Mouse (Mus musculus) heart, embryonic 14.5 days (tissue): ENCODE measurements around the gene Irf2. TPM values are rescaled to one million over a fixed set of nuclear protein-coding genes. Genes with fewer than 3 reads are reported as not detected.

Experiments used
- ATAC-seq: fragments of 200-750 bp; cut with Nextera tagmentation; 2 replicates; pipeline ENCODE4 v1.8.0; 2017; ENCODE audit warnings: low read depth, moderate TSS enrichment; ENCODE audit not compliant: insufficient number of reproducible peaks, insufficient read depth, low FRiP score
- H3K27ac ChIP-seq, 2 experiments: fragments of 200-500 bp in 1 of 2; fragments of 300-500 bp in 1 of 2; sonication (generic) in 1 of 2; replicated peaks in 1 of 2; 2 replicates each; pipeline ENCODE4 v1.5.1; 2012 to 2014; ENCODE audit warnings: low read depth in 2 of 2, low read length in 2 of 2, control low read depth in 1 of 2, mild to moderate bottlenecking in 1 of 2, mixed read lengths in 1 of 2; ENCODE audit not compliant: control insufficient read depth in 1 of 2, insufficient read depth in 1 of 2
- H3K27me3 ChIP-seq: fragments of 300-500 bp; sonication (generic); 2 replicates; pipeline ENCODE4 v1.6.1; 2014; ENCODE audit warnings: mild to moderate bottlenecking, low read length, control low read depth; ENCODE audit not compliant: control insufficient read depth, insufficient read depth
- H3K36me3 ChIP-seq: fragments of 300-500 bp; sonication (generic); 2 replicates; pipeline ENCODE4 v1.6.1; 2014; ENCODE audit warnings: mild to moderate bottlenecking, control low read depth, low read length, mixed read lengths; ENCODE audit not compliant: control insufficient read depth, insufficient read depth
- H3K4me1 ChIP-seq, 2 experiments: fragments of 200-500 bp in 1 of 2; fragments of 300-500 bp in 1 of 2; sonication (generic) in 1 of 2; 2 replicates each; pipeline ENCODE4 v1.6.1; 2012 to 2014; ENCODE audit warnings: low read length in 2 of 2, control low read depth in 1 of 2, mixed read lengths in 1 of 2; ENCODE audit not compliant: control insufficient read depth in 2 of 2, insufficient read depth in 2 of 2
- H3K4me2 ChIP-seq: fragments of 300-500 bp; sonication (generic); 2 replicates; pipeline ENCODE4 v1.6.1; 2014; ENCODE audit warnings: mild to moderate bottlenecking, low read length
- H3K4me3 ChIP-seq, 2 experiments: fragments of 200-500 bp in 1 of 2; fragments of 300-500 bp in 1 of 2; sonication (generic) in 1 of 2; 2 replicates each; pipeline ENCODE4 v1.5.1; 2012 to 2014; ENCODE audit warnings: low read length in 2 of 2, mild to moderate bottlenecking in 2 of 2, control low read depth in 1 of 2, low read depth in 1 of 2, moderate library complexity in 1 of 2; ENCODE audit not compliant: control insufficient read depth in 1 of 2, insufficient read depth in 1 of 2
- H3K9ac ChIP-seq: fragments of 300-500 bp; sonication (generic); 2 replicates; pipeline ENCODE4 v1.6.1; 2014; ENCODE audit warnings: mild to moderate bottlenecking, low read length
- H3K9me3 ChIP-seq: fragments of 300-500 bp; sonication (generic); 2 replicates; pipeline ENCODE4 v1.6.1; 2016; ENCODE audit warnings: low read length, control low read depth; ENCODE audit not compliant: control insufficient read depth
- WGBS: fragments of 180-500 bp; shearing (Covaris S2); extraction: QIAGEN DNeasy Blood & Tissue Kit; methylation state at CpG from one replicate; pipeline ENCODE4 v1.1.7; 2014; 5-methylcytosine and 5-hydroxymethylcytosine counted together
- polyA plus RNA-seq: library from polyadenylated mRNA; unstranded; fragments of >200 nt; fragmentation: Nextera tagmentation; extraction: Ambion mirVana; gene quantifications from 2 replicates; pipeline ENCODE4 v1.2.1, GENCODE M21; 2014

The Irf2 gene
- polyA plus RNA-seq, 1 experiment from 2014 or later, result 16.5 TPM

DNA sequence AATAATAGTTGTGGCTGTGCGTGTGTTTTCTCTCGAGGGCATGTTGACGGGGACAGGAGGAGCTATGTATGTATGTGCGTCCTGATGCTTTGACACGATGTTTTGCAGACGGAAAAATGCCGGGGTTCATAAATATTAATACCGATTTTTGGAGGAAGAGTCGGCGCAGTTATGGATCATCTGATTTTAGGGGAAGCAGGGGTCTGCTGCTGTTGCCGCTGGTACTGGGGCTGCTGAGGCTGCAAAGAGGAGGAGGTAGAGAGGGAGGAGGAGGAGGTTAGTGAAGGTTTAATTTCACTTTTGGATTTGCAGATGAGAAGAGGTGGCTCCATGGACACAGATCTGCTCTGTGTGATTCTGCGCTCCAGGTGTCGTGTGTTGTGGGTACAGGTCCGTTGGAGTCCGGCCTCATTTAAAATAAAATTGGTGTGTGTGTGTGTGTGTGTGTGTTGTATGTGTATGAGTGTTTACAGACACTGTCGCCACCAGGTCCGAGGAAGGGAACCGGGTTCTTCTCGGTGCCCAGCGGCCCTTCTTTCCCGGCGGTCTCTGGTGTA is 502 bp downstream of the Irf2 start:
- peak overlapping the region; percentile 65 for H3K4me2 ChIP-seq
- no peaks in the 10 kb centered on the region for H3K36me3 ChIP-seq
- peak overlapping the region; percentile 67 to 96 for H3K27ac ChIP-seq
- ATAC-seq, result 0 out of 2 replicates have a peak, but pooled peaks have one; percentile 0
- H3K4me1 ChIP-seq, result peaks cover 5 to 27% of the 10 kb centered on the region in 2 experiments
- peak overlapping the region; percentile 93 to 96 for H3K4me3 ChIP-seq
- no peaks in the 10 kb centered on the region for H3K27me3 ChIP-seq
- peak overlapping the region; percentile 96 for H3K9ac ChIP-seq
- H3K9me3 ChIP-seq, result peaks cover 6% of the 10 kb centered on the region
- under 1% methylated on average over 22 of the region's 22 CpGs for WGBS

- Histone ChIP-seq H3K9ac (peak overlapping the region; percentile 96), H3K27me3 (no peaks in the 10 kb centered on the region), H3K27ac (peak overlapping the region; percentile 67 to 96), H3K4me3 (peak overlapping the region; percentile 93 to 96), H3K4me1 (peaks cover 5 to 27% of the 10 kb centered on the region in 2 experiments), H3K36me3 (no peaks in the 10 kb centered on the region), H3K4me2 (peak overlapping the region; percentile 65), H3K9me3 (peaks cover 6% of the 10 kb centered on the region)
- under 1% methylated on average over 89 of the region's 97 CpGs for WGBS
- peak; percentile 66 for ATAC-seq
Measured at GRCm38 (mm10) chr8:46740513-46741280, 1.2 kb downstream of the Irf2 start.

GRCm38 (mm10) chr8:46741281-46741791 is 1.8 kb downstream of the Irf2 start:
- H3K36me3 ChIP-seq, result no peaks in the 10 kb centered on the region
- peak overlapping the region; percentile 67 to 96 for H3K27ac ChIP-seq
- 0% methylated on average over 28 of the region's 28 CpGs for WGBS
- H3K4me2 ChIP-seq, result peak overlapping the region; percentile 65
- H3K9ac ChIP-seq, result peak overlapping the region; percentile 96
- no peak; the same call in 1 of the 2 replicates for ATAC-seq
- H3K27me3 ChIP-seq, result no peaks in the 10 kb centered on the region
- H3K9me3 ChIP-seq, result peaks cover 5% of the 10 kb centered on the region
- peak overlapping the region; percentile 93 to 96 for H3K4me3 ChIP-seq
- H3K4me1 ChIP-seq, result peaks cover 5 to 27% of the 10 kb centered on the region in 2 experiments

GRCm38 (mm10) chr8:46741991-46742690 is 2.6 kb downstream of the Irf2 start:
- H3K27ac ChIP-seq, result peak overlapping the region; percentile 67 to 96
- H3K9me3 ChIP-seq, result no peaks in the 10 kb centered on the region
- H3K27me3 ChIP-seq, result no peaks in the 10 kb centered on the region
- peak overlapping the region; percentile 96 for H3K9ac ChIP-seq
- H3K4me3 ChIP-seq, result peak overlapping the region; percentile 93 to 96; a peak in 3 of 4 replicates
- H3K36me3 ChIP-seq, result no peaks in the 10 kb centered on the region
- H3K4me2 ChIP-seq, result peak overlapping the region; percentile 65
- WGBS, result 61% methylated on average over 8 of the region's 8 CpGs
- no peak for ATAC-seq
- peaks cover 9 to 26% of the 10 kb centered on the region in 2 experiments for H3K4me1 ChIP-seq

GRCm38 (mm10) chr8:46742691-46743082 is 3.2 kb downstream of the Irf2 start:
- Histone ChIP-seq H3K4me3 (no peak overlapping the region), H3K36me3 (no peaks in the 10 kb centered on the region), H3K4me2 (no peak overlapping the region), H3K27me3 (no peaks in the 10 kb centered on the region), H3K9ac (no peak overlapping the region), H3K27ac (no peak overlapping the region), H3K9me3 (no peaks in the 10 kb centered on the region), H3K4me1 (peaks cover 9 to 25% of the 10 kb centered on the region in 2 experiments)
- WGBS, result 61% methylated on average over 5 of the region's 5 CpGs
- ATAC-seq, result no peak

DNA sequence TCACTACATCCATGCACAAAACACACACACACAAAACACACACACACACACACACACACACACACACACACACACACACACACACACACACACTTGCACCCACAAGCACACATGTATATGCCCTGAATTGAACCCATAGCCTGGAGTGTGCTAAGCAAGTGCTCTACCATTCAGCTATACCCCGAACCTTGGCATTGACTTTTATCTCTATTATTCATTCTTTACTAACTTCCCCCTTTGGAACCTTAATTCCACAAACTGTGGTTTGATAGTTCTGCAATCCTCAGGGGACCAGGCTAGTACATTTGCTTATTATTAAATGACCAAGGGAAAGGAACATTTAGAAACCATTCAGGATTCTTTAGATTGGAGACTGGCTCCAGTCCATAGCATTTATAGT is 5.9 kb downstream of the Irf2 start:
- no peaks in the 10 kb centered on the region for H3K9me3 ChIP-seq
- ATAC-seq, result no peak
- H3K27me3 ChIP-seq, result no peaks in the 10 kb centered on the region
- no peak overlapping the region for H3K4me2 ChIP-seq
- H3K27ac ChIP-seq, result no peak overlapping the region
- 71% methylated on average over 1 of the region's 1 CpGs for WGBS
- H3K4me3 ChIP-seq, result no peak overlapping the region
- H3K4me1 ChIP-seq, result peaks cover 6 to 17% of the 10 kb centered on the region in 2 experiments
- no peak overlapping the region for H3K9ac ChIP-seq
- no peaks in the 10 kb centered on the region for H3K36me3 ChIP-seq

DNA sequence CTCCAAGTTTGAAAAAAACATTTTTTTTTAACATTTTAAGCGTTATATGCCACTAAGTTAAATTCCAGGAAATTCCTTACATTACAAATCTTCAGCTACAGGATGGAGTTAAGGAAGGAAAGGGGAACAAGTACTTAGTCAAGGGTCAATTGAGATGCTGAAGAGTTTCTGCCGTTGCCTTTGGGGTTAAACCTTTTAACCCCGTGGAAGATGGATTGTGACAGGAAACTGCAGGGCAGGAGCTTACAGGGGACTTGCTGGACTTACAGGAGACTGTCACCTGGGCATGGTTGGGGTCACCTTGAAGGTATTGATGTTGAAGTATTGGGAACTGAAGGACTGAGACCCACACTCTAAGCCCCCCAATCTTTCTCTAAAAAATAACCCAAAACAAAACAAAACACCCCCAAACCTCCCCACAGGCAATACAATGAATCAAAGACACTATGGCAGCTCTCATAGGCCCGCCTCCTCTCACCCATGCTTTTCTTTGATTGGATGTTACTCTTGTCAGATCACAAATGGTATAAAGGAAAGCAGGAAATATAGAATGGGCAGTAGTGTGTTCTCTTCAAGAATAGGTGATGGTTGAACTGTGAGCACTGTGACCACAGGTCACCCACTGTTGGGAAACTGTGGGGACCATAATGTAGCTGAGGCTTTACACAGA is 7.9 kb downstream of the Irf2 start:
- H3K4me1 ChIP-seq, result peaks cover 8 to 14% of the 10 kb centered on the region in 2 experiments
- ATAC-seq, result no peak
- H3K4me3 ChIP-seq, result no peak overlapping the region
- H3K36me3 ChIP-seq, result no peaks in the 10 kb centered on the region
- no peaks in the 10 kb centered on the region for H3K27me3 ChIP-seq
- no peaks in the 10 kb centered on the region for H3K9me3 ChIP-seq
- H3K9ac ChIP-seq, result no peak overlapping the region
- 45% methylated on average over 4 of the region's 4 CpGs for WGBS
- no peak overlapping the region for H3K27ac ChIP-seq
- H3K4me2 ChIP-seq, result no peak overlapping the region
